Mouse (Mus musculus): Measurements from ENCODE around the gene Trim72. TPM values are rescaled to one million over a fixed set of nuclear protein-coding genes. Genes with fewer than 3 reads are reported as not detected.
A peak's percentile ranks its signal among the peaks of the same experiment; 100 is the strongest.

Gene Trim72
- total and polyA plus RNA-seq, 3 experiments = 0.13 TPM; not detected in 2

- H3K27ac ChIP-seq (ENCODE audit: insufficient read depth, low read depth) = no peak overlapping the region
- in situ Hi-C loops (cut with MboI; ENCODE audit: low pct_ligation_motif_present, low pct_unique_long_range_greater_than_20kb, low sequenced_read_pairs) (no loop called here), dilution Hi-C loops (cut with MboI; ENCODE audit: extremely low pct_ligation_motif_present, extremely low pct_unique_long_range_greater_than_20kb, low sequenced_read_pairs) (no loop called here)
- no peak overlapping the region for H3K9ac ChIP-seq (ENCODE audit: insufficient read depth, low read depth)
- peaks cover 6 to 23% of the 10 kb centered on the region in 2 experiments for H3K4me1 ChIP-seq (ENCODE audit: control insufficient read depth in 1 of 2, insufficient read depth in 2 of 2)
- no peak overlapping the region for H3K4me2 ChIP-seq (ENCODE audit: insufficient read depth, low read depth, poor library complexity, severe bottlenecking)
- TF ChIP-seq MAZ (IDR thresholded peaks at IDR 0.05; ENCODE audit: low read depth, low read length) (no peak), ETS1 (conservative IDR thresholded peaks at IDR 0.05; ENCODE audit: low read depth, low read length) (peak; percentile 44; the same call in 1 of the 2 replicates), CTCF (conservative IDR thresholded peaks at IDR 0.05 in 1 of 2, IDR thresholded peaks at IDR 0.05 in 1 of 2; ENCODE audit: low read depth in 2 of 2, low read length in 2 of 2) (0 out of 4 replicates have a peak, but pooled peaks of 1 of the 2 experiments have one; percentile 27)
- no peaks in the 10 kb centered on the region for H3K27me3 ChIP-seq (replicated peaks)
- H3K4me3 ChIP-seq (replicated peaks in 1 of 3; ENCODE audit: low read depth in 2 of 3, low read length in 2 of 3, poor library complexity in 1 of 3) = no peak overlapping the region
- DNase-seq (ENCODE audit: extremely low read depth) = no peak
- no peaks in the 10 kb centered on the region for H3K36me3 ChIP-seq (replicated peaks in 1 of 2; ENCODE audit: control insufficient read depth in 1 of 2, insufficient read depth in 1 of 2, low read length in 1 of 2)
- H3K9me3 ChIP-seq (replicated peaks; ENCODE audit: low read length) = no peaks in the 10 kb centered on the region
- H3K79me2 ChIP-seq (replicated peaks; ENCODE audit: control insufficient read depth, extremely low read depth, insufficient read depth, poor library complexity, severe bottlenecking) = no peaks in the 10 kb centered on the region
Measured at GRCm38 (mm10) chr7:128044142-128044785, 40.5 kb downstream of the Trim72 start.

- H3K9me3 ChIP-seq (replicated peaks; ENCODE audit: low read length) = no peaks in the 10 kb centered on the region
- dilution Hi-C loops (cut with MboI; ENCODE audit: extremely low pct_ligation_motif_present, extremely low pct_unique_long_range_greater_than_20kb, low sequenced_read_pairs) = no loop called here
- no peak for TF ChIP-seq EP300 (IDR thresholded peaks at IDR 0.05; ENCODE audit: low read length)
- TF ChIP-seq MAX (IDR thresholded peaks at IDR 0.05; ENCODE audit: low read length) = no peak
- no peak for TF ChIP-seq JUND (conservative IDR thresholded peaks at IDR 0.05; ENCODE audit: low read depth, low read length)
- TF ChIP-seq ZC3H11A (IDR thresholded peaks at IDR 0.05; ENCODE audit: low read depth, low read length) = no peak
- TF ChIP-seq IRF4 (IDR thresholded peaks at IDR 0.05; ENCODE audit: low read depth, low read length) = no peak
- TF ChIP-seq SIN3A (IDR thresholded peaks at IDR 0.05; ENCODE audit: low read length) = no peak
- no peak for TF ChIP-seq POLR2AphosphoS2 (IDR thresholded peaks at IDR 0.05; ENCODE audit: low read depth, low read length)
- no peak for TF ChIP-seq CHD1 (IDR thresholded peaks at IDR 0.05; ENCODE audit: low read depth, low read length)
- TF ChIP-seq KAT2A (IDR thresholded peaks at IDR 0.05; ENCODE audit: insufficient replicate concordance, low read length) = no peak
- no peak for TF ChIP-seq MXI1 (IDR thresholded peaks at IDR 0.05; ENCODE audit: low read depth, low read length)
- TF ChIP-seq ZKSCAN1 (IDR thresholded peaks at IDR 0.05; ENCODE audit: borderline replicate concordance, low read depth, low read length) = no peak
- TF ChIP-seq CTCF (conservative IDR thresholded peaks at IDR 0.05 in 1 of 2, IDR thresholded peaks at IDR 0.05 in 1 of 2; ENCODE audit: low read depth in 2 of 2, low read length in 2 of 2) = no peak
- no peak for TF ChIP-seq USF2 (conservative IDR thresholded peaks at IDR 0.05; ENCODE audit: low read depth, low read length)
- TF ChIP-seq MAZ (IDR thresholded peaks at IDR 0.05; ENCODE audit: low read depth, low read length) = no peak
Measured at GRCm38 (mm10) chr7:128045640-128046039, 41.9 kb downstream of the Trim72 start.

More at GRCm38 (mm10) chr7:128045640-128046039, 41.9 kb downstream of the Trim72 start:
- Histone ChIP-seq H3K4me3 (replicated peaks in 1 of 3; ENCODE audit: low read depth in 2 of 3, low read length in 2 of 3, poor library complexity in 1 of 3) (no peak overlapping the region), H3K9ac (ENCODE audit: insufficient read depth, low read depth) (no peak overlapping the region), H3K27ac (ENCODE audit: insufficient read depth, low read depth) (no peak overlapping the region), H3K36me3 (replicated peaks in 1 of 2; ENCODE audit: control insufficient read depth in 1 of 2, insufficient read depth in 1 of 2, low read length in 1 of 2) (no peaks in the 10 kb centered on the region), H3K27me3 (replicated peaks) (no peaks in the 10 kb centered on the region), H3K4me1 (ENCODE audit: control insufficient read depth in 1 of 2, insufficient read depth in 2 of 2) (peaks cover 12 to 36% of the 10 kb centered on the region in 2 experiments), H3K79me2 (replicated peaks; ENCODE audit: control insufficient read depth, extremely low read depth, insufficient read depth, poor library complexity, severe bottlenecking) (no peaks in the 10 kb centered on the region), H3K4me2 (ENCODE audit: insufficient read depth, low read depth, poor library complexity, severe bottlenecking) (no peak overlapping the region)
- DNase-seq (ENCODE audit: extremely low read depth) = no peak
- in situ Hi-C loops (cut with MboI; ENCODE audit: low pct_ligation_motif_present, low pct_unique_long_range_greater_than_20kb, low sequenced_read_pairs) = no loop called here
